Mouse (Mus musculus): ENCODE measurements around the gene Tspan5. TPM values are rescaled to one million over a fixed set of nuclear protein-coding genes. Genes with fewer than 3 reads are reported as not detected.
A peak's percentile ranks its signal among the peaks of the same experiment; 100 is the strongest.

The Tspan5 gene
- polyA plus RNA-seq, 1 experiment from 2014 or later = 4.3 TPM

DNA sequence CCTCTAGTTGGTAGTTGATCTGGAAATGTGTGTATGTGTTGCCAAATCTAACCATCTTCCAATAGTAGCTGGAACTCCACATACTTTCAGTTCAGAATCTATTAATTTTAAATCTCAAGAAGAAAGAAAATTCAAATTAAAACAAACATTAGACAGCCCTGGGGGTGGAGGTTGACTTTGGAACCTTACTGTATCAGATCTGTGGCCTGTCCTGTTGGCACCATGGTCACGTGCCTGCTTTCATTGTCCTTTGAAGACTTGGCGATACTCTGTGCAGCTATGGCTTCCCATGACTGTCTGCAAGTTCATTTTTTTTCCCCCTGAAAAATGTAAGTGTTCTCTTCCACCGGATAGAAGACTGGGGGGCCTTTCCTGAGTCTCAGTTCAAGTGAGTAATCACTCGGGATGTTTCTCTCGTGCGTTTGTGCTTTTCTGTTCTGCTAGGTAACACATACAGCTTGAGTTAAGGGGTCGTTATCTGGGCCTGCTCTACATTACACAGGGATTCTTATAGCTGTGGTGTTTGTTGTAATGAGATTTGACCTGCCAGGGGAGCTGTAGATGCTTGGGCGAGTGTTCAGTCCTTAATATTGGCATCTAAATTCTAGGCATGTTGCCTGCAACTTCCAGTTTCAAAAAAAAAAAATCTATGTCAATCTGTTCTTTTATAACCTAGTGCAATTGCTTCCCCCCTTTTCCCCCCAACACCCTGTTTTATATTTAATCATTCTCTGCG is 32.0 kb downstream of the Tspan5 start:
- H3K27me3 ChIP-seq = no peaks in the 10 kb centered on the region
- 60% methylated on average over 9 of the region's 9 CpGs for WGBS (ENCODE audit: insufficient replicate concordance)
- DNase-seq (no peak), ATAC-seq (ENCODE audit: low read depth) (no peak)
- H3K4me1 ChIP-seq (replicated peaks) = peaks cover 33% of the 10 kb centered on the region
- no peak overlapping the region for H3K9ac ChIP-seq
- no peak overlapping the region for H3K27ac ChIP-seq
- H3K4me2 ChIP-seq = no peak overlapping the region
- H3K4me3 ChIP-seq (replicated peaks) = no peak overlapping the region
- H3K36me3 ChIP-seq = no peaks in the 10 kb centered on the region
- no peaks in the 10 kb centered on the region for H3K9me3 ChIP-seq (replicated peaks)

GRCm38 (mm10) chr3:138774607-138774943 is 32.6 kb downstream of the Tspan5 start:
- no peak for DNase-seq
- WGBS (ENCODE audit: insufficient replicate concordance) = 76% methylated on average over 4 of the region's 4 CpGs
- no peak for ATAC-seq (ENCODE audit: low read depth)
- no peak overlapping the region for H3K4me2 ChIP-seq
- H3K4me3 ChIP-seq (replicated peaks) = no peak overlapping the region
- peaks cover 33% of the 10 kb centered on the region for H3K4me1 ChIP-seq (replicated peaks)
- H3K27ac ChIP-seq = no peak overlapping the region
- H3K9me3 ChIP-seq (replicated peaks) = no peaks in the 10 kb centered on the region
- H3K36me3 ChIP-seq = no peaks in the 10 kb centered on the region
- no peaks in the 10 kb centered on the region for H3K27me3 ChIP-seq
- no peak overlapping the region for H3K9ac ChIP-seq

DNA sequence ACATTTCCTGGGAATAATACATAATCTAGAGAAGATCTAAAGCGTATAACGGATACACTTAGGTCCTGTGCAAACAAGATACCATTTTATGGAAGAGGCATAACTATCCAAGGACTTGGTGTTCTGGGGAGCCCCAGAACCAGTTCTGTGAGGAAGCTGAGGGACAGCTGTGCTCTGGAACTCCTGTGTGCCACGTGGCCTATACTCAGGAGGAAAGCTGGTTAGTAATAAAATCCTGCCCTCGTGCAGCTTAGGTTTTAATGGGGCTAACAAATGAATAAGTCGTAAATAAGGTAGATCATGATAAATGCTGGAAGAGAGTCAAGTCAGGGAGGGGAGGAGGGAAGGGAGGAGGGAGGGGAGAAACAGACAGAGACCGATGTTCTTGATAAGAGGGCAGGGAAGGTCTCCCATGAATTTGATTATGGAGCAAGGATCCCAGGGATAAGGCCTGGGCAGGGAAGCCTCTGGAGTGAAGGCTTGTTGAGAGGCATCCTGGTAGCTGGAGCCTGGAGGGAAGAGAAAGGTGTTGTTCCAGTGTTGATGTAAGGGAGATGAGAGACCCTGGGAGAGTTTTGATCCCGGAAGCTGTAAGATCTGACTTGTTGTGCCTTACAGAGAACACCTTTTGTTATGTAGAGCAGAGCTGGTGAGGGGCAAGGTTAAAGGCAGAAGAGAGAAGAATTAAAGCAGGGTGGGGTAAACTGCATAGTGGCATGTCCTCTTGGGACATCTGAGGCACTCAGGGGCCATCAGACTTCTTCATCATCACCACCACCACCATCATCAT is 34.1 kb downstream of the Tspan5 start:
- no peaks in the 10 kb centered on the region for H3K36me3 ChIP-seq
- WGBS (ENCODE audit: insufficient replicate concordance) = 58% methylated on average over 7 of the region's 7 CpGs
- H3K4me1 ChIP-seq (replicated peaks) = peaks cover 18% of the 10 kb centered on the region
- DNase-seq (no peak), ATAC-seq (ENCODE audit: low read depth) (no peak)
- no peaks in the 10 kb centered on the region for H3K27me3 ChIP-seq
- no peaks in the 10 kb centered on the region for H3K9me3 ChIP-seq (replicated peaks)
- H3K4me3 ChIP-seq (replicated peaks) = no peak overlapping the region
- no peak overlapping the region for H3K9ac ChIP-seq
- no peak overlapping the region for H3K4me2 ChIP-seq
- no peak overlapping the region for H3K27ac ChIP-seq

GRCm38 (mm10) chr3:138781492-138781891 is 39.5 kb downstream of the Tspan5 start:
- Histone ChIP-seq H3K27ac (no peak overlapping the region), H3K9ac (no peak overlapping the region), H3K4me1 (replicated peaks) (peaks cover 5% of the 10 kb centered on the region), H3K4me3 (replicated peaks) (no peak overlapping the region), H3K27me3 (no peaks in the 10 kb centered on the region), H3K36me3 (no peaks in the 10 kb centered on the region), H3K9me3 (replicated peaks) (no peaks in the 10 kb centered on the region), H3K4me2 (no peak overlapping the region)
- 72% methylated on average over 9 of the region's 9 CpGs for WGBS (ENCODE audit: insufficient replicate concordance)
- no peak for DNase-seq
- ATAC-seq (ENCODE audit: low read depth) = peak; percentile 34; the same call in 1 of the 2 replicates

- WGBS (ENCODE audit: insufficient replicate concordance) = 76% methylated on average over 19 of the region's 19 CpGs
- ATAC-seq (ENCODE audit: low read depth) = no peak
- no peak overlapping the region for H3K4me3 ChIP-seq (replicated peaks)
- no peak overlapping the region for H3K9ac ChIP-seq
- no peak overlapping the region for H3K27ac ChIP-seq
- H3K36me3 ChIP-seq = no peaks in the 10 kb centered on the region
- peaks cover 5% of the 10 kb centered on the region for H3K4me1 ChIP-seq (replicated peaks)
- H3K4me2 ChIP-seq = no peak overlapping the region
- no peak for DNase-seq
- H3K9me3 ChIP-seq (replicated peaks) = no peaks in the 10 kb centered on the region
- H3K27me3 ChIP-seq = no peaks in the 10 kb centered on the region
Measured at GRCm38 (mm10) chr3:138783859-138784640, 42.1 kb downstream of the Tspan5 start.

- Histone ChIP-seq H3K36me3 (no peaks in the 10 kb centered on the region), H3K27ac (no peak overlapping the region), H3K27me3 (no peaks in the 10 kb centered on the region), H3K4me2 (no peak overlapping the region), H3K4me3 (replicated peaks) (no peak overlapping the region), H3K4me1 (replicated peaks) (no peaks in the 10 kb centered on the region), H3K9me3 (replicated peaks) (no peaks in the 10 kb centered on the region), H3K9ac (no peak overlapping the region)
- DNase-seq (no peak), ATAC-seq (ENCODE audit: low read depth) (no peak)
- WGBS (ENCODE audit: insufficient replicate concordance) = 81% methylated on average over 7 of the region's 7 CpGs
Measured at GRCm38 (mm10) chr3:138784641-138785025, 42.6 kb downstream of the Tspan5 start.

- no peak overlapping the region for H3K4me2 ChIP-seq
Measured at GRCm38 (mm10) chr3:138787758-138788488, 45.9 kb downstream of the Tspan5 start.

DNA sequence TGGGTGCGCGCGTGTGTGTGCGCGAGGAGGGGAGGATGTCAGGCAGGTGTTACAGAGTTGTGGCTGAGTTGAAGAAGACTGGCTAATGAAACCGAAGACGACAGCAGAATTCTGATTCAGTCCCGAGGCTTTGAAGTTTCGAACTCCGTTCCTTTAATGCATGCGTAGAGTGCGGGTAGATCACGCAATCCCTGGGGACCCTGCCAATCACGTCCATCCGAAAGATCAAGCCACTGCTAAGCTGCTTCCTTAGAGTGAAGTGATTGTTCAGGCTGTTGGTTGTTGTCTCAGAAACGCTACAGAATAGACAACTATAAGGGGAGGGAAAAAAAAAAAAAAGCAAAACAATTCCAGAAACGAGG is 46.5 kb downstream of the Tspan5 start:
- H3K9ac ChIP-seq = no peak overlapping the region
- 85% methylated on average over 17 of the region's 17 CpGs for WGBS (ENCODE audit: insufficient replicate concordance)
- no peak overlapping the region for H3K4me2 ChIP-seq
- no peaks in the 10 kb centered on the region for H3K27me3 ChIP-seq
- no peak overlapping the region for H3K4me3 ChIP-seq (replicated peaks)
- no peaks in the 10 kb centered on the region for H3K4me1 ChIP-seq (replicated peaks)
- H3K36me3 ChIP-seq = no peaks in the 10 kb centered on the region
- DNase-seq = no peak
- no peak overlapping the region for H3K27ac ChIP-seq
- no peaks in the 10 kb centered on the region for H3K9me3 ChIP-seq (replicated peaks)
- no peak for ATAC-seq (ENCODE audit: low read depth)

More at GRCm38 (mm10) chr3:138787758-138788488, 45.9 kb downstream of the Tspan5 start:
- Histone ChIP-seq H3K27me3 (no peaks in the 10 kb centered on the region), H3K4me1 (replicated peaks) (no peaks in the 10 kb centered on the region), H3K27ac (no peak overlapping the region), H3K4me3 (replicated peaks) (no peak overlapping the region), H3K36me3 (no peaks in the 10 kb centered on the region), H3K9ac (no peak overlapping the region), H3K9me3 (replicated peaks) (no peaks in the 10 kb centered on the region)
- no peak for DNase-seq
- WGBS (ENCODE audit: insufficient replicate concordance) = 77% methylated on average over 18 of the region's 18 CpGs
- ATAC-seq (ENCODE audit: low read depth) = no peak

- no peaks in the 10 kb centered on the region for H3K4me1 ChIP-seq (replicated peaks)
- H3K4me2 ChIP-seq = no peak overlapping the region
- WGBS (ENCODE audit: insufficient replicate concordance) = 82% methylated on average over 5 of the region's 5 CpGs
- no peak overlapping the region for H3K4me3 ChIP-seq (replicated peaks)
- no peaks in the 10 kb centered on the region for H3K9me3 ChIP-seq (replicated peaks)
- H3K27ac ChIP-seq = no peak overlapping the region
- H3K36me3 ChIP-seq = no peaks in the 10 kb centered on the region
- no peaks in the 10 kb centered on the region for H3K27me3 ChIP-seq
- no peak overlapping the region for H3K9ac ChIP-seq
- DNase-seq = no peak
- ATAC-seq (ENCODE audit: low read depth) = no peak
Measured at GRCm38 (mm10) chr3:138789275-138789674, 47.3 kb downstream of the Tspan5 start.

DNA sequence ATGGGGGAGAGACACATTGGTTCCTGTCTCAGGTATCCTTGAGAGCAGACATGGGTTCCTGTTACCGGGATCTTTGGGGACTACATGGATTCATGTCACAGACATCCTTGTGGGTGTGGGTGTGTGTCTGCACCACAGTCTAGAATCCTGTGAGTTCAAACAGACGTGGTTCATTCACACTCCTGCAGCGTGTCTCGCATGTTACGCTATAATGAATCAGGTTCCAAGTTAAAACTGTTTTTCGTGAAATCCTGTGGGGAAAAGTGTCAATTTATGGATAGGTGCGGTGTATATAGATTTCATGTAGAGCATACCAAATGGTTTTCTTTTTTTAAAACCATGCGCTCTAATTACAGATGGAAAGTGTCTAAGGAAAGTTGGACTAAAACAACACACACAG is 52.5 kb downstream of the Tspan5 start:
- no peaks in the 10 kb centered on the region for H3K9me3 ChIP-seq (replicated peaks)
- DNase-seq (no peak), ATAC-seq (ENCODE audit: low read depth) (no peak)
- no peak overlapping the region for H3K4me2 ChIP-seq
- H3K36me3 ChIP-seq = no peaks in the 10 kb centered on the region
- no peaks in the 10 kb centered on the region for H3K4me1 ChIP-seq (replicated peaks)
- H3K27me3 ChIP-seq = no peaks in the 10 kb centered on the region
- no peak overlapping the region for H3K9ac ChIP-seq
- H3K27ac ChIP-seq = no peak overlapping the region
- H3K4me3 ChIP-seq (replicated peaks) = no peak overlapping the region
- 81% methylated on average over 8 of the region's 8 CpGs for WGBS (ENCODE audit: insufficient replicate concordance)

DNA sequence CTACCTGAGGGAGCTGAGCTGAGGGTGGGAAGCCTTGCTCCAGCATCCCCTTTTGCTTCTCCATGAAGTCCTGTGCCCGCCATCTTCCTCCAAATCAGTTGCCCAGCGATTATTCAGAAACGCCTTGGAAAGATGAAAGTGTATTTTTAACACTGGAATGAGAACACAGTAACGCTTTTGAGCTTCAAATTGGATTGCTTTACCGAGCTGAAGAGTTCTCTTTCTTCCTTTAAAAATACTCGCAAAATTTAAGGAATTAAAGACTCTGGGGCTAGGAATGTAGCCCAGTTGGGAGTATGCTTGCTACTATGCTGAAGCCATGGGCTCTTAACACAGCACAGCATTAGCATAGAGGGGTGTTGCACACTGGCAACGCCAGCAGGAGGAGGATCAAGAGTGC is 54.0 kb downstream of the Tspan5 start:
- H3K27me3 ChIP-seq = no peaks in the 10 kb centered on the region
- no peak for ATAC-seq (ENCODE audit: low read depth)
- no peaks in the 10 kb centered on the region for H3K4me1 ChIP-seq (replicated peaks)
- 68% methylated on average over 7 of the region's 7 CpGs for WGBS (ENCODE audit: insufficient replicate concordance)
- no peaks in the 10 kb centered on the region for H3K36me3 ChIP-seq
- no peak overlapping the region for H3K4me2 ChIP-seq
- no peaks in the 10 kb centered on the region for H3K9me3 ChIP-seq (replicated peaks)
- no peak for DNase-seq
- H3K4me3 ChIP-seq (replicated peaks) = no peak overlapping the region
- H3K9ac ChIP-seq = no peak overlapping the region
- no peak overlapping the region for H3K27ac ChIP-seq
